Mouse (Mus musculus) myocyte (in vitro differentiated cells): ENCODE data around the gene Sltm.

Experiments
- E2F4 ChIP-seq: IDR thresholded peaks from one replicate; pipeline ENCODE4 v1.6.1; 2011; ENCODE audit warnings: mild to moderate bottlenecking, control low read depth, moderate library complexity; ENCODE audit not compliant: insufficient read depth
- POLR2A ChIP-seq: IDR thresholded peaks from one replicate; pipeline ENCODE4 v1.6.1; 2011; ENCODE audit warnings: low read depth, mild to moderate bottlenecking, control low read depth, moderate library complexity; ENCODE audit not compliant: insufficient read length
- SRF ChIP-seq: IDR thresholded peaks from one replicate; pipeline ENCODE4 v1.6.1; 2011; ENCODE audit warnings: low read depth; ENCODE audit not compliant: control insufficient read depth, insufficient read length

- TF ChIP-seq POLR2A (no peak), SRF (no peak), E2F4 (no peak)
These were observed 35.8 kb upstream of the Sltm start for GRCm38 (mm10) chr9:70506787-70507186.
